Mouse (Mus musculus) liver, postnatal 0 days (tissue): ENCODE measurements around the gene Eml1.

Experiments
- CTCF ChIP-seq: sonication (generic); IDR thresholded peaks from 2 replicates; pipeline ENCODE4 v1.5.1; 2016; ENCODE audit warnings: antibody characterized with exemption, low read depth
- EP300 ChIP-seq: IDR thresholded peaks from 2 replicates; pipeline ENCODE4 v1.6.1; 2016; ENCODE audit warnings: antibody characterized with exemption, low read depth, mild to moderate bottlenecking

GRCm38 (mm10) chr12:108437446-108437845 is 66.7 kb downstream of the Eml1 start:
- TF ChIP-seq CTCF (no peak), EP300 (no peak)
